Mouse (Mus musculus) CH12.LX (cell line): ENCODE measurements around the gene Kptn. TPM values are rescaled to one million over a fixed set of nuclear protein-coding genes. Genes with fewer than 3 reads are reported as not detected.

ENCODE experiments used
- DNase-seq: peaks from one replicate; pipeline ENCODE4 v3.0.0-alpha.2; 2013; ENCODE audit errors: extremely low read depth
- H3K27ac ChIP-seq: 2 replicates; pipeline ENCODE4 v1.5.1; 2012; ENCODE audit warnings: low read depth, mild to moderate bottlenecking, control low read depth, moderate library complexity; ENCODE audit not compliant: insufficient read depth
- H3K27me3 ChIP-seq: replicated peaks from 2 replicates; pipeline ENCODE3; 2012; ENCODE audit warnings: inconsistent platforms
- H3K36me3 ChIP-seq, 2 experiments: replicated peaks in 1 of 2; 2 replicates each; pipeline versions ENCODE3 to v1.6.1; 2012; ENCODE audit warnings: inconsistent platforms in 1 of 2, low read length in 1 of 2, mild to moderate bottlenecking in 1 of 2, mixed read lengths in 1 of 2, moderate library complexity in 1 of 2; ENCODE audit not compliant: control insufficient read depth in 1 of 2, insufficient read depth in 1 of 2
- H3K4me1 ChIP-seq, 2 experiments: 2 replicates each; pipeline ENCODE4 v1.6.1; 2012; ENCODE audit warnings: inconsistent platforms in 1 of 2, moderate library complexity in 1 of 2; ENCODE audit not compliant: insufficient read depth in 2 of 2, control insufficient read depth in 1 of 2
- H3K4me2 ChIP-seq: 2 replicates; pipeline ENCODE4 v1.6.1; 2012; ENCODE audit warnings: low read depth, mild to moderate bottlenecking, control low read depth; ENCODE audit not compliant: poor library complexity, insufficient read depth, severe bottlenecking
- H3K4me3 ChIP-seq, 3 experiments: fragments of 150-350 bp in 1 of 3; sonication (generic) in 1 of 3; replicated peaks in 1 of 3; 2 replicates each; pipeline versions ENCODE3 to v1.5.1; 2011 to 2012; ENCODE audit warnings: low read depth in 2 of 3, low read length in 2 of 3, mild to moderate bottlenecking in 2 of 3, moderate library complexity in 2 of 3, control low read depth in 1 of 3, improper control_type of control experiment in 1 of 3, inconsistent platforms in 1 of 3, mixed read lengths in 1 of 3; ENCODE audit not compliant: poor library complexity in 1 of 3
- H3K79me2 ChIP-seq: replicated peaks from 2 replicates; pipeline ENCODE4 v1.6.1; 2012; ENCODE audit warnings: mild to moderate bottlenecking, moderate library complexity; ENCODE audit not compliant: control insufficient read depth, poor library complexity, insufficient read depth, severe bottlenecking; ENCODE audit errors: extremely low read depth
- H3K9ac ChIP-seq: 2 replicates; pipeline ENCODE4 v1.6.1; 2012; ENCODE audit warnings: low read depth, mild to moderate bottlenecking, control low read depth, moderate library complexity; ENCODE audit not compliant: insufficient read depth
- H3K9me3 ChIP-seq: replicated peaks from 2 replicates; pipeline ENCODE3; 2012; ENCODE audit warnings: low read length, inconsistent platforms, mixed read lengths
- CHD1 ChIP-seq: IDR thresholded peaks from 2 replicates; pipeline ENCODE4 v1.6.1; 2012; ENCODE audit warnings: low read depth, low read length, improper control_type of control experiment, inconsistent platforms
- CHD2 ChIP-seq: IDR thresholded peaks from 2 replicates; pipeline ENCODE4 v1.6.1; 2011; ENCODE audit warnings: low read length, improper control_type of control experiment
- CTCF ChIP-seq, 2 experiments: IDR thresholded peaks in 1 of 2; conservative IDR thresholded peaks in 1 of 2; 2 replicates each; pipeline ENCODE4 v1.5.1; 2011 to 2012; ENCODE audit warnings: low read depth in 2 of 2, low read length in 2 of 2, improper control_type of control experiment in 1 of 2, inconsistent platforms in 1 of 2, mild to moderate bottlenecking in 1 of 2, moderate library complexity in 1 of 2
- E2F4 ChIP-seq: IDR thresholded peaks from 2 replicates; pipeline ENCODE4 v1.6.1; 2011; ENCODE audit warnings: low read depth, low read length, improper control_type of control experiment; ENCODE audit not compliant: insufficient replicate concordance
- EP300 ChIP-seq: IDR thresholded peaks from 2 replicates; pipeline ENCODE4 v1.6.1; 2011; ENCODE audit warnings: low read length, improper control_type of control experiment
- GABPA ChIP-seq: IDR thresholded peaks from 2 replicates; pipeline ENCODE4 v1.6.1; 2012; ENCODE audit warnings: low read depth, low read length, improper control_type of control experiment, inconsistent platforms; ENCODE audit not compliant: insufficient replicate concordance
- HCFC1 ChIP-seq: IDR thresholded peaks from 2 replicates; pipeline ENCODE4 v1.6.1; 2012; ENCODE audit warnings: low read depth, mild to moderate bottlenecking, inconsistent platforms, low read length, improper control_type of control experiment
- IRF4 ChIP-seq: IDR thresholded peaks from 2 replicates; pipeline ENCODE4 v1.6.1; 2014; ENCODE audit warnings: low read depth, mild to moderate bottlenecking, inconsistent platforms, low read length, improper control_type of control experiment
- JUN ChIP-seq: IDR thresholded peaks from 2 replicates; pipeline ENCODE4 v1.6.1; 2011; ENCODE audit warnings: low read depth, mild to moderate bottlenecking, low read length, improper control_type of control experiment, moderate library complexity; ENCODE audit not compliant: insufficient read depth
- JUND ChIP-seq: conservative IDR thresholded peaks from 2 replicates; pipeline ENCODE4 v1.6.1; 2011; ENCODE audit warnings: low read depth, low read length, improper control_type of control experiment
- MAX ChIP-seq: IDR thresholded peaks from 2 replicates; pipeline ENCODE4 v1.6.1; 2011; ENCODE audit warnings: low read length, improper control_type of control experiment
- MXI1 ChIP-seq: IDR thresholded peaks from 2 replicates; pipeline ENCODE4 v1.6.1; 2011; ENCODE audit warnings: mild to moderate bottlenecking, low read depth, low read length, improper control_type of control experiment
- MYC ChIP-seq: IDR thresholded peaks from 2 replicates; pipeline ENCODE4 v1.6.1; 2011; ENCODE audit warnings: low read depth, mild to moderate bottlenecking, improper control_type of control experiment, low read length
- NELFE ChIP-seq: IDR thresholded peaks from 2 replicates; pipeline ENCODE4 v1.6.1; 2011; ENCODE audit warnings: low read depth, low read length, improper control_type of control experiment
- NRF1 ChIP-seq: IDR thresholded peaks from 2 replicates; pipeline ENCODE4 v1.6.1; 2014; ENCODE audit warnings: low read depth, mild to moderate bottlenecking, inconsistent platforms, low read length, improper control_type of control experiment, moderate library complexity
- POLR2A ChIP-seq: IDR thresholded peaks from 2 replicates; pipeline ENCODE4 v1.6.1; 2011; ENCODE audit warnings: low read depth, mild to moderate bottlenecking, improper control_type of control experiment, low read length
- RAD21 ChIP-seq: IDR thresholded peaks from 2 replicates; pipeline ENCODE4 v1.6.1; 2011; ENCODE audit warnings: low read depth, mild to moderate bottlenecking, low read length, improper control_type of control experiment, moderate library complexity
- RCOR1 ChIP-seq: conservative IDR thresholded peaks from 2 replicates; pipeline ENCODE4 v1.6.1; 2012; ENCODE audit warnings: low read depth, mild to moderate bottlenecking, inconsistent platforms, low read length, improper control_type of control experiment
- SMC3 ChIP-seq: IDR thresholded peaks from 2 replicates; pipeline ENCODE4 v1.6.1; 2011; ENCODE audit warnings: low read depth, low read length, improper control_type of control experiment
- TCF12 ChIP-seq: IDR thresholded peaks from 2 replicates; pipeline ENCODE4 v1.6.1; 2014; ENCODE audit warnings: low read depth, mild to moderate bottlenecking, inconsistent platforms, low read length, improper control_type of control experiment
- UBTF ChIP-seq: IDR thresholded peaks from 2 replicates; pipeline ENCODE4 v1.6.1; 2012; ENCODE audit warnings: low read depth, mild to moderate bottlenecking, inconsistent platforms, low read length, improper control_type of control experiment, moderate library complexity
- USF2 ChIP-seq: conservative IDR thresholded peaks from 2 replicates; pipeline ENCODE4 v1.6.1; 2011; ENCODE audit warnings: low read depth, low read length, improper control_type of control experiment
- ZC3H11A ChIP-seq: IDR thresholded peaks from 2 replicates; pipeline ENCODE4 v1.6.1; 2012; ENCODE audit warnings: low read depth, mild to moderate bottlenecking, inconsistent platforms, low read length, improper control_type of control experiment
- ZKSCAN1 ChIP-seq: IDR thresholded peaks from 2 replicates; pipeline ENCODE4 v1.6.1; 2012; ENCODE audit warnings: low read depth, inconsistent platforms, low read length, improper control_type of control experiment, borderline replicate concordance
- ZMIZ1 ChIP-seq: IDR thresholded peaks from 2 replicates; pipeline ENCODE4 v1.6.1; 2012; ENCODE audit warnings: low read depth, mild to moderate bottlenecking, inconsistent platforms, low read length, improper control_type of control experiment
- dilution Hi-C: fragments of 300-500 bp; cut with MboI; formaldehyde crosslinking; loops from 2 replicates; pipeline ENCODE4 v1.14.3; 2020; ENCODE audit warnings: low sequenced_read_pairs; ENCODE audit not compliant: extremely low pct_unique_long_range_greater_than_20kb, extremely low pct_ligation_motif_present
- in situ Hi-C: fragments of 300-500 bp; cut with MboI; formaldehyde crosslinking; loops from 3 replicates; pipeline ENCODE4 v1.14.3; 2019; ENCODE audit warnings: low sequenced_read_pairs, low pct_ligation_motif_present, low pct_unique_long_range_greater_than_20kb, mixed read lengths
- polyA plus RNA-seq: library from polyadenylated mRNA; unstranded; fragments of >175 nt; gene quantifications from 2 replicates; pipeline ENCODE4 v1.2.1, GENCODE M21; 2012; ENCODE audit warnings: low read depth; ENCODE audit not compliant: insufficient read length
- total RNA-seq, 2 experiments: library from RNA; depleted of rRNA; stranded (reverse); fragments of 300-350 nt in 1 of 2; fragments of >200 nt in 1 of 2; gene quantifications; 2 replicates each; pipeline ENCODE4 v1.2.3; 2012 to 2014

Gene Kptn
- total and polyA plus RNA-seq, 3 experiments = 14.5 to 25.4 (median 17.5) TPM

DNA sequence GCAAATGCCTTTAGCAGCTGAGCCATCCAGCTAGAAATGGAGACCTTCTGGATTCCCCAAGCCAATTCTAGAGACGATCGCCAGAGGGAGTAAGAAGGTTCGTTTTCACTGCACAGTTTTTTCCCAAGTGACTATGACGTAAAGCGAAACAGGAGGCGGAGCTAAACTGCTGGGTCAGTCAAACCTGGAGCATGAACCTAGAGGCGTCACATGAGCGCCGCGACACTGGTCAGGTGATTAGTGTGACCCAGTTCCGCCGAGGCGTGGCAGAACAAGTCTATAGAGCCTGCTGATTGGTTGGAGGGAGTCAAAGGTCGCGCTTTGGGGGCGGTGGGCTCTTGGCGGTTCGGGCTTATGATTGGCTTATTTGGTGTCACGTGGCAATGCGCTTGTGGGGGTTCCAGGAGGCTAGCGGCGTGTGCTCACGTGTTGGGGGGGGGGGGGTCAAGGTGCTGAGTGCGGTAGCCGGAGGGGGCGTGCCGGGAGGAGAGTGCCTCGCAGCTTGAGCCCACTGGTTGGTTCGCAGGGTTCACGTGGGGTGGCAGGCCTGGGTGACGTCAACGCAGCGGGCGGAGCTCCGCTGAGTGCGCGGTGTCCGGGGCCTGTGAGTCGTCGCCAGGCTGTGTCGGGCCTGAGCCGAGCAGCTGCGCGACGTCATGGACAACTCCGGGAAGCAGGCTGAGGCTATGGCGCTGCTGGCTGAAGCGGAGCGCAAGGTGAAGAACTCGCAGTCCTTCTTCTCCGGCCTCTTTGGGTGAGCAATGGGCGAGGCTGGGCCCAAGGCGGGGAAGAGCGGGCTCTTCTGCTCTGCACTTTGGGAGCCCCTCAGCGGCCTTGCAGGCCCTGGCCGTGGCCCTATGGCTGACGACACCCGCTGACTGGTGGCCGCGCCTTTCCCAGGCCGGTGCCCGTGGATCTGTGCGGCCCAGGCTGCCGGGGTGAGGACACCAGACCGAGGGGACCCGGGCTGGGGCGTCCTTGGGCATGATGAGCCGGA is 21.4 kb upstream of the Kptn start, which contains the start of gene Napa (continued):
- TF ChIP-seq NELFE = peak; percentile 93
- TF ChIP-seq, all 38 proteins: peak for 29

DNA sequence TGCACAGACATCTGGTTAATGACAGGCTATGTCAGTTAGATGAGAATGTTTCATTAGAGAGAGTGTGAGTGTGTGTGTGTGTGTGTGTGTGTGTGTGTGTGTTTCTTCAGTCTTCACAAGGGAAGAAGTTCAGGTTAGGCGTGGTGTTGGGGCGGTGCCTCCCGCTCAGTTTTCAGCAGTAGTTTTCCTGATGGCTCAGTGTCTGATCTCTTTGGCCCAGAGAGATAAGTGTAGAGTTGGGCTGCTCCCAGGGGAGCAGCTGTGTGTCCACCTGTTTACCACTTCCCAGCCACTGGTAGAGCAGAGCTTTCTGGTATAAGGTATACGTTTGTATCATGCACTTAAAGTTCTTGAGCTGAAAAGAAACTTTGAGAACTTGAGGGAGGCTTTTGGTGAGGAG is 19.8 kb upstream of the Kptn start:
- peak overlapping the region; percentile 93 for H3K4me2 ChIP-seq
- dilution Hi-C loops (no loop called here), in situ Hi-C loops (no loop called here)
- H3K9me3 ChIP-seq = no peaks in the 10 kb centered on the region
- peak overlapping the region; percentile 96 for H3K9ac ChIP-seq
- H3K4me1 ChIP-seq = peaks cover 18 to 45% of the 10 kb centered on the region in 2 experiments
- no peak overlapping the region for H3K27ac ChIP-seq
- no peak for DNase-seq
- peaks cover 41% of the 10 kb centered on the region for H3K79me2 ChIP-seq
- no peaks in the 10 kb centered on the region for H3K27me3 ChIP-seq
- TF ChIP-seq RAD21 = no peak
- no peak for TF ChIP-seq HCFC1
- TF ChIP-seq MYC = no peak
- TF ChIP-seq EP300 = no peak
- no peak for TF ChIP-seq CTCF (conservative IDR thresholded peaks at IDR 0.05 in 1 of 2, IDR thresholded peaks at IDR 0.05 in 1 of 2; ENCODE audit: low read depth in 2 of 2, low read length in 2 of 2)
- no peak for TF ChIP-seq ZC3H11A
- TF ChIP-seq RCOR1 = no peak
- TF ChIP-seq IRF4 = no peak
- no peak for TF ChIP-seq SMC3
- TF ChIP-seq, all 38 proteins: peak for 0
- Histone ChIP-seq H3K36me3 (peaks cover 37 to 47% of the 10 kb centered on the region in 2 experiments), H3K4me3 (peak overlapping the region; percentile 73 to 100 (median 94))

DNA sequence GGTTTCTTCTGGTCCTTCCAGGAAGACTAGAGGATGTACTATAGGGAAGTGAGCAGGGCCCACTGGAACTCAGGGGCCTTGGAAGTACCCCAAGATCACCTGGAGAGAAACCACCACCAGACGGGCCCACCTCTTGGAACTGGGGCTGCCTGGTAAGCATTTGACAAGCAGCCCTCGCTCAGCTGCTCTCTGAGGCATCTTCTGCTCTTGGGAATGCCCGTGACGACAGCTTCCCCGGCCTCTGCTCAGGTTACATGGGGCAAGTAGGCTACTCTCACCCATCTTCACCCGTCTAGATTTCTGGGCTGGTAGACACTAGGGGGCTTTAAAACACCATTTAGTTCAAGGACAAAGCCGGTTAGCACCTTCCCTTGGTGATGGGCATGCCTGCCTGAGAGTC is 18.6 kb upstream of the Kptn start:
- peaks cover 9 to 37% of the 10 kb centered on the region in 2 experiments; a peak in 3 of 4 replicates for H3K4me1 ChIP-seq
- no peaks in the 10 kb centered on the region for H3K27me3 ChIP-seq
- TF ChIP-seq ZC3H11A = no peak
- no peak for TF ChIP-seq RCOR1
- TF ChIP-seq ZKSCAN1 = no peak
- TF ChIP-seq UBTF = no peak
- no peak for TF ChIP-seq TCF12
- TF ChIP-seq ZMIZ1 = no peak
- TF ChIP-seq MAX = no peak
- no peak for TF ChIP-seq NRF1
- TF ChIP-seq CHD2 = no peak
- TF ChIP-seq MXI1 = no peak
- TF ChIP-seq JUND = no peak
- no peak for TF ChIP-seq GABPA
- TF ChIP-seq E2F4 = no peak
- TF ChIP-seq USF2 = no peak
- TF ChIP-seq JUN = no peak
- no peak for TF ChIP-seq MYC
- TF ChIP-seq POLR2A = no peak
- TF ChIP-seq CHD1 = no peak
- no peak for TF ChIP-seq IRF4
- TF ChIP-seq, all 38 proteins: peak for 0
- no peak overlapping the region for H3K27ac ChIP-seq
- no peak for DNase-seq
- dilution Hi-C loops (no loop called here), in situ Hi-C loops (no loop called here)
- H3K36me3 ChIP-seq = peaks cover 39 to 59% of the 10 kb centered on the region in 2 experiments
- peaks cover 41% of the 10 kb centered on the region for H3K79me2 ChIP-seq
- H3K9ac ChIP-seq = no peak overlapping the region
- no peak overlapping the region for H3K4me3 ChIP-seq
- no peak overlapping the region for H3K4me2 ChIP-seq
- no peaks in the 10 kb centered on the region for H3K9me3 ChIP-seq
